Mouse (Mus musculus): Measurements from ENCODE around the gene Pla2g1b.

Gene Pla2g1b

GRCm38 (mm10) chr5:115522531-115522930 is 56.5 kb downstream of the Pla2g1b start:
- DNase-seq (ENCODE audit: extremely low spot score, low spot score) = no peak

GRCm38 (mm10) chr5:115522981-115523499 is 57.0 kb downstream of the Pla2g1b start:
- DNase-seq (ENCODE audit: extremely low spot score, low spot score) = no peak

GRCm38 (mm10) chr5:115523971-115524370 is 57.9 kb downstream of the Pla2g1b start:
- peak; percentile 62 for DNase-seq (ENCODE audit: extremely low spot score, low spot score)
